Mouse (Mus musculus) myocyte (in vitro differentiated cells): Measurements from ENCODE around the gene Pgf. TPM values are rescaled to one million over a fixed set of nuclear protein-coding genes. Genes with fewer than 3 reads are reported as not detected.

ENCODE experiments used
- H3K27me3 ChIP-seq: one replicate; pipeline ENCODE4 v1.6.1; 2011; ENCODE audit not compliant: control insufficient read depth, insufficient read depth, insufficient read length
- H3K36me3 ChIP-seq: one replicate; pipeline ENCODE4 v1.6.1; 2011; ENCODE audit not compliant: control insufficient read depth, insufficient read depth
- H3K4me2 ChIP-seq: one replicate; pipeline ENCODE4 v1.6.1; 2011; ENCODE audit warnings: low read depth, control low read depth
- H3K4me3 ChIP-seq: one replicate; pipeline ENCODE4 v1.5.1; 2011; ENCODE audit warnings: mild to moderate bottlenecking, control low read depth, moderate library complexity
- H3K79me2 ChIP-seq: one replicate; pipeline ENCODE4 v1.6.1; 2011; ENCODE audit not compliant: control insufficient read depth, insufficient read depth
- H3ac ChIP-seq: one replicate; pipeline ENCODE4 v1.6.1; 2011; ENCODE audit not compliant: control insufficient read depth, insufficient read length
- CEBPB ChIP-seq: IDR thresholded peaks from 2 replicates; pipeline ENCODE4 v1.6.1; 2011; ENCODE audit warnings: mild to moderate bottlenecking, moderate library complexity; ENCODE audit not compliant: poor library complexity, insufficient read depth, severe bottlenecking
- E2F4 ChIP-seq: IDR thresholded peaks from one replicate; pipeline ENCODE4 v1.6.1; 2011; ENCODE audit warnings: mild to moderate bottlenecking, control low read depth, moderate library complexity; ENCODE audit not compliant: insufficient read depth
- MAX ChIP-seq: IDR thresholded peaks from one replicate; pipeline ENCODE4 v1.6.1; 2011; ENCODE audit warnings: low read depth, mild to moderate bottlenecking, control low read depth
- MYOD1 ChIP-seq, 3 experiments: IDR thresholded peaks; one replicate each; pipeline ENCODE4 v1.6.1; 2011; ENCODE audit warnings: control low read depth in 2 of 3, low read depth in 2 of 3, mild to moderate bottlenecking in 2 of 3, moderate library complexity in 1 of 3; ENCODE audit not compliant: insufficient read length in 2 of 3, control insufficient read depth in 1 of 3
- MYOG ChIP-seq, 3 experiments: IDR thresholded peaks; one replicate each; pipeline ENCODE4 v1.6.1; 2011; ENCODE audit warnings: control low read depth in 2 of 3, low read depth in 2 of 3, mild to moderate bottlenecking in 2 of 3; ENCODE audit not compliant: insufficient read length in 2 of 3, control insufficient read depth in 1 of 3, insufficient read depth in 1 of 3
- POLR2A ChIP-seq: IDR thresholded peaks from one replicate; pipeline ENCODE4 v1.6.1; 2011; ENCODE audit warnings: low read depth, mild to moderate bottlenecking, control low read depth, moderate library complexity; ENCODE audit not compliant: insufficient read length
- POLR2AphosphoS2 ChIP-seq: IDR thresholded peaks from one replicate; pipeline ENCODE4 v1.6.1; 2011; ENCODE audit warnings: low read depth, control low read depth; ENCODE audit not compliant: insufficient read length
- REST ChIP-seq: IDR thresholded peaks from one replicate; pipeline ENCODE4 v1.6.1; 2011; ENCODE audit warnings: mild to moderate bottlenecking, control low read depth, moderate library complexity; ENCODE audit not compliant: insufficient read depth, insufficient read length
- SRF ChIP-seq: IDR thresholded peaks from one replicate; pipeline ENCODE4 v1.6.1; 2011; ENCODE audit warnings: low read depth; ENCODE audit not compliant: control insufficient read depth, insufficient read length
- TCF12 ChIP-seq: IDR thresholded peaks from one replicate; pipeline ENCODE4 v1.6.1; 2011; ENCODE audit warnings: mild to moderate bottlenecking, control low read depth; ENCODE audit not compliant: poor library complexity, insufficient read depth, severe bottlenecking
- TCF3 ChIP-seq: IDR thresholded peaks from one replicate; pipeline ENCODE4 v1.6.1; 2011; ENCODE audit warnings: low read depth, control low read depth; ENCODE audit not compliant: insufficient read length
- USF1 ChIP-seq: IDR thresholded peaks from one replicate; pipeline ENCODE4 v1.6.1; 2011; ENCODE audit warnings: low read depth, mild to moderate bottlenecking, control low read depth, moderate library complexity
- polyA plus RNA-seq: library from polyadenylated mRNA; unstranded; fragments of >200 nt; fragmentation: generic; extraction: Trizol; gene quantifications from one replicate; pipeline ENCODE4 v1.2.1, GENCODE M21; 2012; ENCODE audit warnings: missing spikeins

Pgf gene
- polyA plus RNA-seq, 1 experiment, result 41.9 TPM

GRCm38 (mm10) chr12:85123108-85123530 is 54.5 kb downstream of the Pgf start:
- peaks cover 26% of the 10 kb centered on the region for H3K79me2 ChIP-seq

GRCm38 (mm10) chr12:85121806-85122459 is 55.7 kb downstream of the Pgf start:
- Histone ChIP-seq H3K36me3 (peaks cover 65% of the 10 kb centered on the region), H3K79me2 (peaks cover 29% of the 10 kb centered on the region), H3K4me2 (peak overlapping the region; percentile 43), H3ac (no peak overlapping the region), H3K27me3 (no peaks in the 10 kb centered on the region), H3K4me3 (no peak overlapping the region)
- TF ChIP-seq MYOD1 (IDR thresholded peaks at IDR 0.05; ENCODE audit: control insufficient read depth in 1 of 3, insufficient read length in 2 of 3, low read depth in 2 of 3) (peak; percentile 81 to 94 (median 86)), CEBPB (no peak), TCF12 (peak; percentile 96), MAX (no peak), TCF3 (peak; percentile 86), MYOG (IDR thresholded peaks at IDR 0.05; ENCODE audit: control insufficient read depth in 1 of 3, insufficient read depth in 1 of 3, insufficient read length in 2 of 3, low read depth in 2 of 3) (peak; percentile 93 to 98 (median 98)), SRF (peak; percentile 11), POLR2A (no peak)

More at GRCm38 (mm10) chr12:85123108-85123530, 54.5 kb downstream of the Pgf start:
- no peaks in the 10 kb centered on the region for H3K27me3 ChIP-seq
- H3K36me3 ChIP-seq, result peaks cover 63% of the 10 kb centered on the region
- TF ChIP-seq POLR2A, result no peak
- TF ChIP-seq MAX, result no peak
- TF ChIP-seq TCF3, result no peak
- no peak for TF ChIP-seq POLR2AphosphoS2
- no peak for TF ChIP-seq REST
- TF ChIP-seq SRF, result no peak
- no peak for TF ChIP-seq E2F4
- TF ChIP-seq MYOG (IDR thresholded peaks at IDR 0.05; ENCODE audit: control insufficient read depth in 1 of 3, insufficient read depth in 1 of 3, insufficient read length in 2 of 3, low read depth in 2 of 3), result no peak
- TF ChIP-seq CEBPB, result no peak
- no peak for TF ChIP-seq USF1
- TF ChIP-seq MYOD1 (IDR thresholded peaks at IDR 0.05; ENCODE audit: control insufficient read depth in 1 of 3, insufficient read length in 2 of 3, low read depth in 2 of 3), result no peak
- no peak for TF ChIP-seq TCF12
- no peak overlapping the region for H3K4me3 ChIP-seq
- H3ac ChIP-seq, result no peak overlapping the region
- no peak overlapping the region for H3K4me2 ChIP-seq

Other genes starting within 250 kb of the Pgf start
- 129 TPM for gene Fcf1, start 206.9 kb downstream of the Pgf start, polyA plus RNA-seq
- 17.4 TPM for gene Arel1, start 206.9 kb downstream of the Pgf start, polyA plus RNA-seq
- 21.0 TPM for gene Ylpm1, start 181.5 kb downstream of the Pgf start, polyA plus RNA-seq
- gene Prox2, start 67.0 kb downstream of the Pgf start, polyA plus RNA-seq, result 1.9 TPM
- 219 TPM for gene Dlst, start 67.0 kb downstream of the Pgf start, polyA plus RNA-seq
- gene Rps6kl1, start 26.5 kb downstream of the Pgf start, polyA plus RNA-seq, result 0.53 TPM
- 342 TPM for gene Eif2b2, start 41.7 kb upstream of the Pgf start, polyA plus RNA-seq
- gene Mlh3, start 92.8 kb upstream of the Pgf start, polyA plus RNA-seq, result 1.4 TPM
- 22.0 TPM for gene Acyp1, start 110.6 kb upstream of the Pgf start, polyA plus RNA-seq
- 1.7 TPM for gene Zc2hc1c, start 110.8 kb upstream of the Pgf start, polyA plus RNA-seq
- 40.4 TPM for gene Nek9, start 161.6 kb upstream of the Pgf start, polyA plus RNA-seq
- gene Tmed10, start 197.1 kb upstream of the Pgf start, polyA plus RNA-seq, result 193 TPM